Mouse (Mus musculus): ENCODE data around the gene Mfap1a.

DNA sequence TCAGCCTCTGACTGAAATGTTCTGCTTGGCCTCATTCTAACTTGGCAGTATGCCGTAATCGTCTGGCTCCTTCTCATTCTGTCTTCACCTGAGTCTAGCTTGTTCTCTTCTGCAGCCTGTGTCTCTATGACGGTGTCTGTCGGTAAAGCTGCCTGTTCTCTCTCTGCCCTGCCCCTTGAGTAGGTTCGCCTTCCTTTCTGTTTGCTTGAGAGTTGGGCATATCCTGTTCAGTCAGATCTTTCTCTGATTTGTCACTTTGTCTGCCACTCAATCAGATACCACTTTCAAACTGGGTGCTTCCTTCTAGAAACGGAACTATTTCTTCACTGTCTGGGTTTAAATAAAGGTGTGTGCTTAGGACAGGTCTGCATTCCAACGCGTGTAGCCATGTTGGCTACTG is 4.9 kb upstream of the Mfap1a start:
- no peak for TF ChIP-seq MYC (IDR thresholded peaks at IDR 0.05; ENCODE audit: low read depth, low read length)
- TF ChIP-seq ZKSCAN1 (IDR thresholded peaks at IDR 0.05; ENCODE audit: borderline replicate concordance, low read depth, low read length): no peak
- no peak for TF ChIP-seq TCF12 (IDR thresholded peaks at IDR 0.05; ENCODE audit: low read depth, low read length)
- TF ChIP-seq CTCF (conservative IDR thresholded peaks at IDR 0.05 in 1 of 2, IDR thresholded peaks at IDR 0.05 in 1 of 2; ENCODE audit: low read depth in 2 of 2, low read length in 2 of 2): no peak
- no peak for TF ChIP-seq NRF1 (IDR thresholded peaks at IDR 0.05; ENCODE audit: low read depth, low read length)
- TF ChIP-seq EP300 (IDR thresholded peaks at IDR 0.05; ENCODE audit: low read length): no peak
- no peak for TF ChIP-seq POLR2A (IDR thresholded peaks at IDR 0.05; ENCODE audit: low read depth, low read length)
- no peak for TF ChIP-seq POLR2AphosphoS2 (IDR thresholded peaks at IDR 0.05; ENCODE audit: low read depth, low read length)
- no peak for TF ChIP-seq CHD2 (IDR thresholded peaks at IDR 0.05; ENCODE audit: low read length)
- no peak for TF ChIP-seq SIN3A (IDR thresholded peaks at IDR 0.05; ENCODE audit: low read length)
- no peak for TF ChIP-seq PAX5 (IDR thresholded peaks at IDR 0.05; ENCODE audit: low read length)
- TF ChIP-seq ZMIZ1 (IDR thresholded peaks at IDR 0.05; ENCODE audit: low read depth, low read length): no peak
- no peak for TF ChIP-seq RCOR1 (conservative IDR thresholded peaks at IDR 0.05; ENCODE audit: low read depth, low read length)
- no peak for TF ChIP-seq MXI1 (IDR thresholded peaks at IDR 0.05; ENCODE audit: low read depth, low read length)

Measured in CH12.LX (cell line).